Mouse (Mus musculus) testis, adult 2 months (tissue): ENCODE measurements around the gene Hcfc1r1. TPM values are rescaled to one million over a fixed set of nuclear protein-coding genes. Genes with fewer than 3 reads are reported as not detected.

ENCODE experiments used
- H3K27ac ChIP-seq: fragments of 200-500 bp; 2 replicates; pipeline ENCODE4 v1.5.1; 2012; ENCODE audit warnings: low read depth, low read length; ENCODE audit not compliant: control insufficient read depth, insufficient read depth
- H3K27me3 ChIP-seq: fragments of 200-500 bp; 2 replicates; pipeline ENCODE4 v1.6.1; 2012; ENCODE audit warnings: mild to moderate bottlenecking, low read length, moderate library complexity; ENCODE audit not compliant: control insufficient read depth, insufficient read depth
- H3K36me3 ChIP-seq: fragments of 200-500 bp; 2 replicates; pipeline ENCODE4 v1.6.1; 2012; ENCODE audit warnings: mild to moderate bottlenecking, low read length; ENCODE audit not compliant: control insufficient read depth, insufficient read depth
- H3K4me1 ChIP-seq: fragments of 200-500 bp; 2 replicates; pipeline ENCODE4 v1.6.1; 2012; ENCODE audit warnings: low read length; ENCODE audit not compliant: control insufficient read depth, insufficient read depth
- H3K4me3 ChIP-seq: fragments of 200-500 bp; 2 replicates; pipeline ENCODE4 v1.5.1; 2012; ENCODE audit warnings: low read depth, mild to moderate bottlenecking, low read length, moderate library complexity, mixed read lengths; ENCODE audit not compliant: control insufficient read depth
- CTCF ChIP-seq: fragments of 200-500 bp; IDR thresholded peaks from 2 replicates; pipeline ENCODE4 v1.5.1; 2012; ENCODE audit warnings: low read depth, mild to moderate bottlenecking, inconsistent platforms, low read length, moderate library complexity; ENCODE audit not compliant: control insufficient read depth, insufficient read depth, insufficient replicate concordance
- POLR2A ChIP-seq: fragments of 200-500 bp; IDR thresholded peaks from 2 replicates; pipeline ENCODE4 v1.6.1; 2012; ENCODE audit warnings: low read depth, mild to moderate bottlenecking, inconsistent platforms, low read length, moderate library complexity; ENCODE audit not compliant: control insufficient read depth
- polyA plus RNA-seq: library from polyadenylated mRNA; depleted of rRNA; stranded (reverse); fragments of >200 nt; gene quantifications from 2 replicates; pipeline ENCODE4 v1.2.3, GENCODE M21; 2012; rRNA removed

Hcfc1r1 gene
- polyA plus RNA-seq, 1 experiment: 54.9 TPM

DNA sequence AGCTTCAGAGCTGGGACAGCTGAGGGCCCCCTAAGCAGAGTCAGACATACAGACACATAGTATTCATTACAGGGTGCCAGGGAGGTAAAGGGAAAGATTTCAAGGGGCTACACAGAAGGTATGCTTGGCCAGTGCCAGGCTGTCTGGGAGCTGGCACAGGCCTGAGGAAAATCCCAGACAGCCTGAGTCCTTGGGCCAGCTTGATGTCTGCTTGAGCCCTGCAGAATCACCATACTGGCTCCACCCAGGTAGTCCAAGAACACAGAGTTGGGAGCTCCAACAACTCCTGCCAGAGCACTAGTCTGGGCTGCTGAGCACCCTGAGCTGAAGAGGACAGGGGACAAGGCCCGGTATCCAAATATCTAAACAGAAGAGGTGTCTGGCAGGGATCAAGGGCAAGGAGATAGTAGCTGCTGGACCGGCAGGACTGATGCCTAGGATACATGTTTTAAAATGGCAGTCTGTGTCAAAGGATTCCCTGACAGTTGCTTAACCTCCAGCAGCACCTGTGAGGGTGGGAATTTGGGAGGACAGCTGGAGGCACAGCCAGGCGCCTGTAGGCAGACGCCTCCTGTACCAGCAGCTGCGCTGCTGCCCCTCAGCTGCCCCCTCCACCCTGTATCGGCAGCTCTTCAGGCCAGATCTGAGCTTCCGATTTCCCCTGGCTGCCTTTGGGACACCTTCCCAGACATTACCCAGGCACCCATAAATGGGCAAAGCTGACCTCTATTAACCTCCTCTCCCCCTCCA is 49.2 kb downstream of the Hcfc1r1 start, which contains the start of gene 1520401A03Rik:
Gene 1520401A03Rik (minus strand): TSS at position 408 of the 750 bp plus-strand sequence.
- peaks cover 20% of the 10 kb centered on the region for H3K4me1 ChIP-seq
- no peak for TF ChIP-seq CTCF
- no peak for TF ChIP-seq POLR2A
- H3K4me3 ChIP-seq: no peak within 1 kb of the TSS
- no peak within 1 kb of the TSS for H3K27ac ChIP-seq
- no peaks in the 10 kb centered on the region for H3K27me3 ChIP-seq
- no peaks in the 10 kb centered on the region for H3K36me3 ChIP-seq

Other genes starting within 250 kb of the Hcfc1r1 start
- not detected in 2 replicates for gene Vmn2r117, start 193.9 kb upstream of the Hcfc1r1 start, polyA plus RNA-seq
- gene Zfp213, start 109.4 kb upstream of the Hcfc1r1 start, polyA plus RNA-seq: 3.5 and 3.7 TPM in 2 replicates
- 45.3 and 57.6 TPM in 2 replicates for gene Zfp13, start 74.1 kb upstream of the Hcfc1r1 start, polyA plus RNA-seq
- 4.5 and 4.9 TPM in 2 replicates for gene Zscan10, start 72.7 kb upstream of the Hcfc1r1 start, polyA plus RNA-seq
- 0.35 and 0.36 TPM in 2 replicates for gene Mmp25, start 28.3 kb upstream of the Hcfc1r1 start, polyA plus RNA-seq
- gene Bicdl2, start 13.1 kb upstream of the Hcfc1r1 start, polyA plus RNA-seq: 1.0 and 1.5 TPM in 2 replicates
- gene Thoc6, start 286 bp downstream of the Hcfc1r1 start, polyA plus RNA-seq: 9.8 and 9.9 TPM in 2 replicates
- 1.2 and 1.7 TPM in 2 replicates for gene Tnfrsf12a, start 3.9 kb downstream of the Hcfc1r1 start, polyA plus RNA-seq
- 0.16 and 0.19 TPM in 2 replicates for gene Cldn6, start 5.7 kb downstream of the Hcfc1r1 start, polyA plus RNA-seq
- 0.27 and 0.72 TPM in 2 replicates for gene Cldn9, start 10.4 kb downstream of the Hcfc1r1 start, polyA plus RNA-seq
- 6.7 and 7.1 TPM in 2 replicates for gene 1520401A03Rik, start 49.2 kb downstream of the Hcfc1r1 start, polyA plus RNA-seq
- gene Pkmyt1, start 52.7 kb downstream of the Hcfc1r1 start, polyA plus RNA-seq: 78.6 and 88.6 TPM in 2 replicates
- 0.69 and 0.85 TPM in 2 replicates for gene Paqr4, start 67.3 kb downstream of the Hcfc1r1 start, polyA plus RNA-seq
- gene Kremen2, start 72.2 kb downstream of the Hcfc1r1 start, polyA plus RNA-seq: 0.80 and 0.97 TPM in 2 replicates
- gene Flywch1, start 98.0 kb downstream of the Hcfc1r1 start, polyA plus RNA-seq: 155 and 178 TPM in 2 replicates
- gene Flywch2, start 112.5 kb downstream of the Hcfc1r1 start, polyA plus RNA-seq: 11.8 and 14.8 TPM in 2 replicates
- gene Srrm2, start 116.9 kb downstream of the Hcfc1r1 start, polyA plus RNA-seq: 259 and 286 TPM in 2 replicates
- 1,587 and 1,813 TPM in 2 replicates for gene Elob, start 155.5 kb downstream of the Hcfc1r1 start, polyA plus RNA-seq
- gene Prss33, start 162.5 kb downstream of the Hcfc1r1 start, polyA plus RNA-seq: 0.89 and 1.2 TPM in 2 replicates
- 0.30 and 0.36 TPM in 2 replicates for gene Prss32, start 170.3 kb downstream of the Hcfc1r1 start, polyA plus RNA-seq
- gene Prss41, start 170.6 kb downstream of the Hcfc1r1 start, polyA plus RNA-seq: 12.2 and 13.8 TPM in 2 replicates
- 208 and 246 TPM in 2 replicates for gene Prss21, start 194.5 kb downstream of the Hcfc1r1 start, polyA plus RNA-seq
- 0.34 and 0.67 TPM in 2 replicates for gene Dcpp1, start 207.3 kb downstream of the Hcfc1r1 start, polyA plus RNA-seq
- gene Dcpp2, start 207.3 kb downstream of the Hcfc1r1 start, polyA plus RNA-seq: not detected in 2 replicates
- not detected in 2 replicates for gene Dcpp3, start 243.9 kb downstream of the Hcfc1r1 start, polyA plus RNA-seq